Mouse (Mus musculus): ENCODE data around the gene Cpvl. TPM values are rescaled to one million over a fixed set of nuclear protein-coding genes. Genes with fewer than 3 reads are reported as not detected.

Cpvl gene
- polyA plus RNA-seq, 2 experiments, result 0.20 to 0.21 TPM

DNA sequence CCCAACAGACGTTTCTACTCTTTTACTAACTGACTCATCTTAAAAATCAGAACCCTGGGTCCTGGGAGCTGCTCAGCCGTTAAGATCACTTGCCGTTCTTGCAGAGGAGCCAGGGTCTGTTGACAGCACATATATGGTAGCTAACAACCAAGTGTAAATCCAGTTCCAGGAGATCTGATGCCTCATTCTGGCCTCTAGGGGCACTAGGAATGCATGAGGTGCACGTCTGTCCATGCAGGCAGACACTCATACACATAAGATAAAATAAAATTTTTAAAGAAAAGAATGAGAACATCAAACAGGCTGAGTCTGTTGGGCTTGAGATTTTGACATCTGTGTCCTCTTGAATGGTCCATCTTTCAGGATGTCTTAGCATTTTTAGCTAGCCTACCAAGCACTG is 48.6 kb downstream of the Cpvl start:
- no peaks in the 10 kb centered on the region for H3K36me3 ChIP-seq (ENCODE audit: control insufficient read depth, insufficient read depth, low read length)
- no peaks in the 10 kb centered on the region for H3K27me3 ChIP-seq (ENCODE audit: control insufficient read depth, insufficient read depth, low read length)
- H3K4me3 ChIP-seq (replicated peaks; ENCODE audit: low read length), result no peak overlapping the region
- peaks cover 7% of the 10 kb centered on the region for H3K4me1 ChIP-seq (ENCODE audit: control insufficient read depth, insufficient read depth, low read length)
- WGBS, result 56% methylated on average over 4 of the region's 4 CpGs
- no peak overlapping the region for H3K27ac ChIP-seq (replicated peaks; ENCODE audit: low read depth, low read length)
- no peak for TF ChIP-seq POLR2A (IDR thresholded peaks at IDR 0.05; ENCODE audit: borderline replicate concordance, extremely low read depth, insufficient read depth, insufficient read length)
- no peaks in the 10 kb centered on the region for H3K9me3 ChIP-seq (ENCODE audit: control insufficient read depth, low read length)
- H3K4me2 ChIP-seq (replicated peaks; ENCODE audit: low read depth, low read length, severe bottlenecking), result no peak overlapping the region
- ATAC-seq (ENCODE audit: low FRiP score, low read depth) (no peak), DNase-seq (ENCODE audit: low spot score) (no peak)
- H3K9ac ChIP-seq (ENCODE audit: low read depth, low read length, severe bottlenecking), result no peak overlapping the region

DNA sequence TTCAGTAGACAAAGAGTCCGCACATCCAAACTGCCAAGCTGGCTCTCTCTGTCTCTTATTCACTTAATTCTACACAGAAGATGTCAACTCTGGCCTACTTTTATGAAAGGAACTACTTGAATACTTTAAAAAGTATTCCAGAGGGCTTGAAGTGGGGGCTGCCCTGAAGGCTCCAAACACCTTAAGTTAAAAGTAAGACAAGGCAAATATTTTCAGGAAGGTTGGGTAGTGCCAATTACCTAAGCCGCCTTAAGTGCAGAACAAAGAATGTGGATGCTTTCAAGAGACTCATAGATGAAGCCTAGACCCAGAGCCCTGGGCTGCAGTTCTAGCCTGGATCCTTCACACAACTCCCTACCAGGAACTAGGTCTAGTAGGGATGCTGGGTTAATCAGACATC is 52.3 kb downstream of the Cpvl start:
- no peak overlapping the region for H3K4me2 ChIP-seq (replicated peaks; ENCODE audit: low read depth, low read length, severe bottlenecking)
- no peak overlapping the region for H3K4me3 ChIP-seq (replicated peaks; ENCODE audit: low read length)
- DNase-seq (ENCODE audit: low spot score) (no peak), ATAC-seq (ENCODE audit: low FRiP score, low read depth) (no peak)
- H3K9ac ChIP-seq (ENCODE audit: low read depth, low read length, severe bottlenecking), result no peak overlapping the region
- no peak for TF ChIP-seq POLR2A (IDR thresholded peaks at IDR 0.05; ENCODE audit: borderline replicate concordance, extremely low read depth, insufficient read depth, insufficient read length)
- no peaks in the 10 kb centered on the region for H3K36me3 ChIP-seq (ENCODE audit: control insufficient read depth, insufficient read depth, low read length)
- peaks cover under 1% of the 10 kb centered on the region for H3K4me1 ChIP-seq (ENCODE audit: control insufficient read depth, insufficient read depth, low read length)
- H3K27me3 ChIP-seq (ENCODE audit: control insufficient read depth, insufficient read depth, low read length), result no peaks in the 10 kb centered on the region
- 86% methylated on average over 2 of the region's 2 CpGs for WGBS
- H3K9me3 ChIP-seq (ENCODE audit: control insufficient read depth, low read length), result no peaks in the 10 kb centered on the region
- H3K27ac ChIP-seq (replicated peaks; ENCODE audit: low read depth, low read length), result no peak overlapping the region

DNA sequence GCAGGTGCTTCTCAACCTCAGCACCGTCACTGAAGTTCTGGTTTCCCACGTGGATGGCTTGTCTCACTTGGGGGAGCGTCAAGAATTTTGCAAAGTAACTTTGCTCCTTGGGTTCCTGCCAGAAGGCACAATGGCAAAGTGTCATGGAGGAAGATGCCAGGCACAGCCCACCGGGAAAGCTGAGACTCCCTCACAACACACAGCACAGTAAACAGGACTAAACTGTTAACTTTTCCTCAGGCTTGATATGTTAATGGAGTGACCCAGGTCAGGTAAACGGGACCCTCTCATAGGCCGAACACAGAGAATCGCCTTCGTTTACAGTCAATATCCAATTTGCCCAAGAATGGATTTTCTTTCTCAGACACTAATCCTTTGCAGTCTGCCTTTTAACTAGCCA is 53.3 kb downstream of the Cpvl start:
- Histone ChIP-seq H3K9me3 (ENCODE audit: control insufficient read depth, low read length) (no peaks in the 10 kb centered on the region), H3K4me1 (ENCODE audit: control insufficient read depth, insufficient read depth, low read length) (no peaks in the 10 kb centered on the region), H3K4me2 (replicated peaks; ENCODE audit: low read depth, low read length, severe bottlenecking) (no peak overlapping the region), H3K36me3 (ENCODE audit: control insufficient read depth, insufficient read depth, low read length) (no peaks in the 10 kb centered on the region), H3K27me3 (ENCODE audit: control insufficient read depth, insufficient read depth, low read length) (no peaks in the 10 kb centered on the region), H3K4me3 (replicated peaks; ENCODE audit: low read length) (no peak overlapping the region), H3K27ac (replicated peaks; ENCODE audit: low read depth, low read length) (no peak overlapping the region), H3K9ac (ENCODE audit: low read depth, low read length, severe bottlenecking) (no peak overlapping the region)
- WGBS, result 64% methylated on average over 8 of the region's 8 CpGs
- no peak for ATAC-seq (ENCODE audit: low FRiP score, low read depth)
- TF ChIP-seq POLR2A (IDR thresholded peaks at IDR 0.05; ENCODE audit: borderline replicate concordance, extremely low read depth, insufficient read depth, insufficient read length), result no peak
- DNase-seq (ENCODE audit: low spot score), result no peak

DNA sequence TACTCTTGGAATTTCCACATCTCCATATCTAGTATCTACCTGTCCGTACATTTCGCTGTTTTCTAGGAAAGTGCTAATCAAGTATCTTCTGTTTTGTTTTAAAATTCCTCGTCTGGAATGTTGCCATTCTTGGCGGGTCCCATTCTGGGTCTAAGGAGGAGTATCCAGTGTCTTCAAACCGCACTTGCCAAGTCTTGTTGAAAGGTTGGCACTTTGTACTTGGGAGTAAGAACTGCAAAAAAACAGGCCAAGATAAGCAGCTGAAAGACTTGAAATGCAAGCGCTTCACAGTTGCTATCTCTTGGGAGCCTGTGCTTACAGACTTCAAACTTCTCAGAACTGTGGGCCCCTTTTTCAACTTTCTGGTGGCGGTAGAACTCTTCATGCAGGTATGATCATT is 58.4 kb downstream of the Cpvl start:
- H3K4me3 ChIP-seq (replicated peaks; ENCODE audit: low read length), result no peak overlapping the region
- H3K27me3 ChIP-seq (ENCODE audit: control insufficient read depth, insufficient read depth, low read length), result no peaks in the 10 kb centered on the region
- H3K4me2 ChIP-seq (replicated peaks; ENCODE audit: low read depth, low read length, severe bottlenecking), result no peak overlapping the region
- WGBS, result 86% methylated on average over 7 of the region's 7 CpGs
- no peak overlapping the region for H3K9ac ChIP-seq (ENCODE audit: low read depth, low read length, severe bottlenecking)
- TF ChIP-seq POLR2A (IDR thresholded peaks at IDR 0.05; ENCODE audit: borderline replicate concordance, extremely low read depth, insufficient read depth, insufficient read length), result no peak
- H3K27ac ChIP-seq (replicated peaks; ENCODE audit: low read depth, low read length), result no peak overlapping the region
- H3K36me3 ChIP-seq (ENCODE audit: control insufficient read depth, insufficient read depth, low read length), result no peaks in the 10 kb centered on the region
- ATAC-seq (ENCODE audit: low FRiP score, low read depth) (no peak), DNase-seq (ENCODE audit: low spot score) (no peak)
- H3K9me3 ChIP-seq (ENCODE audit: control insufficient read depth, low read length), result no peaks in the 10 kb centered on the region
- no peaks in the 10 kb centered on the region for H3K4me1 ChIP-seq (ENCODE audit: control insufficient read depth, insufficient read depth, low read length)

DNA sequence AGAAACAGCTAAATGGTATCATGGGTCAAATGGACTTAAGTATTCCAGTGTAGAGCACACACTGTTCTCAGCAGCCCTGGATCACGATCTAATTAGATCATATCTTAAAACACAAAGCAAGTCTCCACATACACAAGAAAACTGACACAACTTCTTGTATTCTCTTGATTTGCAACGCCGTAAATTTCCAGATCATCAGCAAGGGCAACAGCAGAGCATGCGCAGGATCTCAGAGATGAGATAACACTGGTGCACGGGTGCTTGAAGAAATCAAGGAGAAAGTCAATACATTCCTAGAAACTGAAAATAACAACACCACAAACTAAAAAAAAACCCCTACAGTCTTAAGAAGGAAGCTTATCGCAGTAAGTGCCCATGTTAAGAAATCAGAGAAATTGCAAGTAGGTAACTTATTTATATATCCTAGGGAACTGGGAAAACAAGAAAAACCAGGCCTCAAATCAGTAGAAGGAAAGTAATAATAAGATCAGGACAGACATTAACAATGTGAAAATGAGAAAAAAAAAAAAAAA is 61.4 kb downstream of the Cpvl start:
- Histone ChIP-seq H3K36me3 (ENCODE audit: control insufficient read depth, insufficient read depth, low read length) (no peaks in the 10 kb centered on the region), H3K27ac (replicated peaks; ENCODE audit: low read depth, low read length) (no peak overlapping the region), H3K4me3 (replicated peaks; ENCODE audit: low read length) (no peak overlapping the region), H3K27me3 (ENCODE audit: control insufficient read depth, insufficient read depth, low read length) (no peaks in the 10 kb centered on the region), H3K9ac (ENCODE audit: low read depth, low read length, severe bottlenecking) (no peak overlapping the region), H3K4me1 (ENCODE audit: control insufficient read depth, insufficient read depth, low read length) (peaks cover 6% of the 10 kb centered on the region), H3K9me3 (ENCODE audit: control insufficient read depth, low read length) (no peaks in the 10 kb centered on the region), H3K4me2 (replicated peaks; ENCODE audit: low read depth, low read length, severe bottlenecking) (no peak overlapping the region)
- TF ChIP-seq POLR2A (IDR thresholded peaks at IDR 0.05; ENCODE audit: borderline replicate concordance, extremely low read depth, insufficient read depth, insufficient read length), result no peak
- WGBS, result 88% methylated on average over 6 of the region's 6 CpGs
- no peak for ATAC-seq (ENCODE audit: low FRiP score, low read depth)
- no peak for DNase-seq (ENCODE audit: low spot score)

DNA sequence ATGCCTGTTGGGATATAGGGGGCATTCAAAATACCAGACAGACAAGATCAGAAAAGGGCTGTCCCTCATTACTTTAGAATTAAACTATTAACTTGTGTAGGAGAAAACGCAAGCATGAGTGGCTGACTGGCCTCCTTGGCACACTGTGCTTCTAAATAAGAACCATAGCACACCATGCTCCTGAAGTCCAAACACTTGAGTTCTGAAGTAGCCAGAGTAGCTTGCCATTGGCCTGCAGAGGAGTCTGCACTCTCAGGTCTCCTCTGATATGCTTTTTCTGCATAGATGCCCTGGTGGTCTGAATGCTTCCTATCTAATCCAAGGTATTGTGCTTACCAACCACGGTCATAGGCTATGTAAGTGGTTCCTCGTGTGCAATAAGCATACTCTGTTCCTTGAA is 63.1 kb downstream of the Cpvl start:
- 81% methylated on average over 3 of the region's 3 CpGs for WGBS
- Histone ChIP-seq H3K4me1 (ENCODE audit: control insufficient read depth, insufficient read depth, low read length) (peaks cover 6% of the 10 kb centered on the region), H3K27me3 (ENCODE audit: control insufficient read depth, insufficient read depth, low read length) (no peaks in the 10 kb centered on the region), H3K27ac (replicated peaks; ENCODE audit: low read depth, low read length) (no peak overlapping the region), H3K36me3 (ENCODE audit: control insufficient read depth, insufficient read depth, low read length) (no peaks in the 10 kb centered on the region), H3K4me3 (replicated peaks; ENCODE audit: low read length) (no peak overlapping the region), H3K9ac (ENCODE audit: low read depth, low read length, severe bottlenecking) (no peak overlapping the region), H3K4me2 (replicated peaks; ENCODE audit: low read depth, low read length, severe bottlenecking) (no peak overlapping the region), H3K9me3 (ENCODE audit: control insufficient read depth, low read length) (no peaks in the 10 kb centered on the region)
- DNase-seq (ENCODE audit: low spot score) (no peak), ATAC-seq (ENCODE audit: low FRiP score, low read depth) (no peak)
- TF ChIP-seq POLR2A (IDR thresholded peaks at IDR 0.05; ENCODE audit: borderline replicate concordance, extremely low read depth, insufficient read depth, insufficient read length), result no peak
